Mouse (Mus musculus) kidney, adult 2 months (tissue): ENCODE data around the gene Dync1li1.

Experiments used
- CTCF ChIP-seq: fragments of 200-500 bp; conservative IDR thresholded peaks from 2 replicates; pipeline ENCODE4 v1.5.1; 2011; ENCODE audit warnings: low read depth, mild to moderate bottlenecking, control low read depth, low read length, moderate library complexity, mixed read lengths; ENCODE audit not compliant: insufficient read depth, insufficient read length
- POLR2A ChIP-seq: fragments of 200-500 bp; IDR thresholded peaks from one replicate; pipeline ENCODE4 v1.6.1; 2011; ENCODE audit warnings: low read depth, low read length, control low read depth

- TF ChIP-seq CTCF = no peak
- no peak for TF ChIP-seq POLR2A
Measured at GRCm38 (mm10) chr9:114740336-114740735, 51.7 kb downstream of the Dync1li1 start.
